Mouse (Mus musculus) hindlimb bud, embryonic 11.5 days (tissue): Measurements from ENCODE around the gene Mars.

Experiments used
- DNase-seq: peaks from one replicate; pipeline ENCODE4 v3.0.0-alpha.2; 2012; ENCODE audit warnings: low read depth, low spot score; ENCODE audit errors: extremely low spot score

The Mars gene

GRCm38 (mm10) chr10:127288328-127288799 lies 23.2 kb downstream of the Mars start:
- no peak for DNase-seq

GRCm38 (mm10) chr10:127287936-127288293 lies 23.7 kb downstream of the Mars start:
- DNase-seq = no peak

GRCm38 (mm10) chr10:127287271-127287935 lies 24.2 kb downstream of the Mars start:
- DNase-seq = no peak

- no peak for DNase-seq
These were observed 24.9 kb downstream of the Mars start for GRCm38 (mm10) chr10:127286730-127287129.

GRCm38 (mm10) chr10:127286194-127286593 lies 25.4 kb downstream of the Mars start:
- no peak for DNase-seq

GRCm38 (mm10) chr10:127285644-127286043 lies 25.9 kb downstream of the Mars start:
- DNase-seq = no peak

- DNase-seq = no peak
These were observed 26.7 kb downstream of the Mars start for GRCm38 (mm10) chr10:127284724-127285500.

GRCm38 (mm10) chr10:127284105-127284622 lies 27.4 kb downstream of the Mars start:
- no peak for DNase-seq

- no peak for DNase-seq
These were observed 28.9 kb downstream of the Mars start for GRCm38 (mm10) chr10:127282620-127283215.

GRCm38 (mm10) chr10:127281316-127281715 lies 30.3 kb downstream of the Mars start:
- DNase-seq = no peak

GRCm38 (mm10) chr10:127279730-127280129 lies 31.9 kb downstream of the Mars start:
- DNase-seq = no peak

- DNase-seq = no peak
These were observed 37.1 kb downstream of the Mars start for GRCm38 (mm10) chr10:127274261-127275022.

GRCm38 (mm10) chr10:127272371-127272770 lies 39.2 kb downstream of the Mars start:
- DNase-seq = no peak

- no peak for DNase-seq
These were observed 41.7 kb downstream of the Mars start for GRCm38 (mm10) chr10:127269884-127270283.

- no peak for DNase-seq
These were observed 42.5 kb downstream of the Mars start for GRCm38 (mm10) chr10:127269036-127269435.

- DNase-seq = no peak
These were observed 43.2 kb downstream of the Mars start for GRCm38 (mm10) chr10:127268401-127268800.

GRCm38 (mm10) chr10:127267318-127267717 lies 44.3 kb downstream of the Mars start:
- no peak for DNase-seq

GRCm38 (mm10) chr10:127266112-127267091 lies 45.2 kb downstream of the Mars start, which contains the start of gene Dctn2:
Gene Dctn2, plus strand, starts transcription at chr10:127266368.
- peak; percentile 82 for DNase-seq

GRCm38 (mm10) chr10:127265727-127266111 lies 45.9 kb downstream of the Mars start:
- no peak for DNase-seq

- no peak for DNase-seq
These were observed 46.6 kb downstream of the Mars start for GRCm38 (mm10) chr10:127264971-127265370.
